Mouse (Mus musculus): ENCODE data around the gene Smim23.

Gene Smim23

GRCm38 (mm10) chr11:32781633-32782404 lies 42.6 kb downstream of the Smim23 start:
- peak in 1 of 2 experiments; percentile 26 for DNase-seq (ENCODE audit: low spot score in 2 of 2)

- peak in 1 of 2 experiments; percentile 16 for DNase-seq (ENCODE audit: low spot score in 2 of 2)
Observed at GRCm38 (mm10) chr11:32780747-32781536, 43.5 kb downstream of the Smim23 start.

- no peak for DNase-seq (ENCODE audit: low spot score in 2 of 2)
Observed at GRCm38 (mm10) chr11:32768642-32769343, 55.6 kb downstream of the Smim23 start.

All from frontal cortex, postnatal 36 days (tissue).